Mouse (Mus musculus) spleen, postnatal 36 days (tissue): ENCODE data around the gene Tmem232.
"Not testable (repeated sequence)": the region's sequence is repeated elsewhere in the genome, so short reads cannot be mapped to it uniquely, and the experiment has no call there.

Source experiments
- DNase-seq, 2 experiments: peaks; one replicate each; pipeline ENCODE4 v3.0.0; 2022; ENCODE audit warnings: low spot score in 2 of 2, mixed read lengths in 1 of 2

Tmem232 gene

DNA sequence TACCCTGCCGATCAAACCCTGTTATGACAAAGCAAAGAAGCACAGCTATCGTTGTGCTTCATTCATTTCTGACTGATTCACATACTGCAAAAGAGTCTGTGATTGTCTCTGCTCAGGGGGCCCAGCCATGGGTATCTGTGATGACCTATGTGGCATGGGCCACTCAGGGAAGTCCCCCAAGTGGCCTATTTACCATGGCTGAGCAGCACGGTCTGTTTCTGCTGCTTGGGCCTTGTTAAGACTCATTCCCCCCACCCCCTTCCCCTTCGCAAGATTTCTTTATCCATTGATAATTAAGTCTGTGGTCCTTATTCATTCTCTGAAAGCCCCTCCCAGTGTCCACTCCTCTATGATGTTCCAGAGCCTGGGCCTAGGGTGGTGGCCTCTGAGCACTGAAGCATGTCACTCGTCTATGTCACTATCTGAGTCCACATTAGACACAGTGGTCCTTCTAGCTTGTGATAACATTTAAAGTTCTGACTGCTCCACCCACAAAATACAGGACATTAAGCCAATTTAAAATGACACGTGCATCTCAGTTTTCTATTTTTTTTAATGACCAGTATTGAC, 315.1 kb downstream of the Tmem232 start:
- no peak for DNase-seq

DNA sequence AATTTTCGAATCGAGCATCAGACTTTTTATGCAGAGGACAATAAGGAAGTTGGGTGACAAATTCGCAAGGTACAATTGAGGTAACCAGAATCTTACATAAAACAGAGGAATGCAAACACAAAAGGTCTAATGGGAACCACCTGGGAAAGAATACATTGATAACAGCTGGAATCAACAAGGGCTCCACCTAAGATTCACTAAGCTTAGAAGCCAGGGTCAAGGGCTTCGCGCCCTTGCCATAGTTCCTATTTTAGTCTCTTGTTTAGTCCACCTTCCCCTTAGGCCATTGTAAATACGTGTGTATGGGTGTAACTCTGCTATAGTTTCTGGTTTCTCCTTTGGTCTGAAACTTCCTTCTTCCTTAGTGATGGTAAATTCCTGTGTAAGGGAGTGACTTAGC, 318.9 kb downstream of the Tmem232 start:
- DNase-seq: not testable (repeated sequence)
